Mouse (Mus musculus): Measurements from ENCODE around the gene Mamdc4. TPM values are rescaled to one million over a fixed set of nuclear protein-coding genes. Genes with fewer than 3 reads are reported as not detected.

Mamdc4 gene
- 3.4 and 4.2 TPM in 2 replicates for polyA plus RNA-seq (2012; rRNA removed; ENCODE audit: low replicate concordance)

DNA sequence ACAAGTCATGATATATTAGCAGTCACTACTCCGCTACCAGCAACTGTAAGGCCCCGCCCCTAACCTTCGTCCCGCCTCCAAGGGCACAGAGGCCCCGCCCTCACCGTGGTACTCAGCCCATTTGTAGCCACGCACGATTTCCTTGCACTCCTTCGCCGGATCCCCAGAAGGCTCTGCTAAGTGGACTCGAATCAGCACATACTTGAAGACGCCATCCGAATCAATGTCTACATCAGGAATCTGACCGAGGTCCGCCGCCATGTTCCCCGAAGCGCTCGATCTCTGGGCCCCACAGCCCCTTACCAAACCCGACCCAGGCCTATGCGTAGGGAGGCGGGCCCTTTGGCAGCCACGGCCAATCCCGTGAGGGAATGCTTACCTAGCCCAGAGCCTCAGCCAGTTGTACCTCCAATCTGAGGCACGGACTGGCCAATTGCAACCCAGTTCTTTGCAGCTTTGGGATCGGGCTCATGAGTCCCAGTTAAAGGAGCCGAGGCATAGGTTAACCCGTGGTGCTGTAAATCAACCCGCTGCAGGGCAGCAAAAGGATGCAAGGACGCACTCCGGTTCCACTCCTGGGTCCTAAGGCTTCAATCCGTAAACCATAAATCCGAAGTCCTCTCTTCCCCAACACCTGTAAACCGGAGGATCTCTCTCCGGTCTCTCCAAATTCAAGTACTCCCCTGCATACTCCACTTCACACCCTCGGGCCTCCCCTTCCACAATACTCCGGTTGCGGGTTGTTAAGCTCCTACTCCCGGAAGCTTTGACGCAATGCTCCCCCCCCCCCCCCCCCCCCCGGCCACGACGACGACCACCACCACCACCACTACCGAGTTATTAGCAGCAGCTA, at the start of gene Mamdc4, which contains the start of gene Phpt1:
TSS of gene Mamdc4 (minus strand) at position 267 of the 853 bp plus-strand sequence.
TSS of gene Phpt1 (minus strand) at position 646 of the 853 bp plus-strand sequence.

DNA sequence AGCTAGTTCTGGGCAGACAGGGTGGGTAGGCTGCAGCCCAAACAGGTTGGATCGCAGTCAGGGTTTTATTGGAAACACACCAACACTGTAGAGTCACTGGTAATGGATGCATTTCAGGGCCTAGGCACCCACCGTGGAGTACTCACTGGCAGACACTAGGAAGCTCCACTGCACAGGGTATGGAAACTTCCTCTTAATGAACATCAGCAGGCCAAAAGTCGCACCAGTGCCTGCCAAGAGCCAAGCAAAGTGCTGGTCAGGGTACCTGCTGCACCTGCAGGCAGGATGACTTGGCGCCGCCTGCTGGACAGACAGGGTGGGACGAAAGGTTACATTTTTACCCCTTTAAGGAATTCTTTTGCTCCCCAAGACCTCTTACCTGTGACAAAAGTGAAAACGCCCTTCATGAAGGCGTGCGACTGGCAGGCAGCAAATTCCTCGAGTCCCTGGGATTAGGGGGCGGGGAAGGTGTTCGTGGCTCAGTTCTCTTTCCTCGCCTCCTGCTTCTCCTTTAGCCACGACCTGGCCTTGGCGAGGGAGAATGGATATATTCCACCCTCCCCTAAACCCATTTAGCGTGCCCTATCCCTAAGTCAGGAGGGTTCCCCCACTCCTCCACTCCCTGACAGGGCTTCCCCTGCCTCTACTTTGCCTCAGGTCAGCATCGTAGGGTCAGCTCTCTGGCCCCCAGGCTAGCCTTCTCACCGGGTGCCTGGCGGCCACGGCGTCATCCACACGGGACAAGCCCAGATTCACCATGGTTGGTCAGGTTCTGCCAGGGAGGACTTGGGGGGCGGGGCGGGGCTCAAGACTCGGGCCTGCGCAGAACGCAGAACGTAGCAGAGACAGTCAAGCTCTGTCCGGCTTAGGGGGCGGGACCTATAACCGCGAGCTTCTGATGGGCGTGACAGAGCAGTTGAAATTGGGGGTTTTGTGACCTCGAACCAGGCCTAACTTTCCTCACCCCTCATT, 46.9 kb upstream of the Mamdc4 start, which contains the start of gene Tmem141:
TSS of gene Tmem141 (minus strand) at position 777 of the 972 bp plus-strand sequence.

GRCm38 (mm10) chr2:25617578-25617977, 42.9 kb upstream of the Mamdc4 start, which contains the start of gene Ccdc183:
Gene Ccdc183, minus strand, starts transcription at chr2:25617678.

GRCm38 (mm10) chr2:25607761-25608622, 33.3 kb upstream of the Mamdc4 start, which contains the start of gene Rabl6:
Gene Rabl6, minus strand, starts transcription at chr2:25608521.

GRCm38 (mm10) chr2:25581294-25581864, 6.7 kb upstream of the Mamdc4 start, which contains the start of gene Ajm1:
Gene Ajm1, minus strand, starts transcription at chr2:25581757.

GRCm38 (mm10) chr2:25557221-25557963, 17.3 kb downstream of the Mamdc4 start, which contains the start of gene Edf1:
Gene Edf1, plus strand, starts transcription at chr2:25557847.

DNA sequence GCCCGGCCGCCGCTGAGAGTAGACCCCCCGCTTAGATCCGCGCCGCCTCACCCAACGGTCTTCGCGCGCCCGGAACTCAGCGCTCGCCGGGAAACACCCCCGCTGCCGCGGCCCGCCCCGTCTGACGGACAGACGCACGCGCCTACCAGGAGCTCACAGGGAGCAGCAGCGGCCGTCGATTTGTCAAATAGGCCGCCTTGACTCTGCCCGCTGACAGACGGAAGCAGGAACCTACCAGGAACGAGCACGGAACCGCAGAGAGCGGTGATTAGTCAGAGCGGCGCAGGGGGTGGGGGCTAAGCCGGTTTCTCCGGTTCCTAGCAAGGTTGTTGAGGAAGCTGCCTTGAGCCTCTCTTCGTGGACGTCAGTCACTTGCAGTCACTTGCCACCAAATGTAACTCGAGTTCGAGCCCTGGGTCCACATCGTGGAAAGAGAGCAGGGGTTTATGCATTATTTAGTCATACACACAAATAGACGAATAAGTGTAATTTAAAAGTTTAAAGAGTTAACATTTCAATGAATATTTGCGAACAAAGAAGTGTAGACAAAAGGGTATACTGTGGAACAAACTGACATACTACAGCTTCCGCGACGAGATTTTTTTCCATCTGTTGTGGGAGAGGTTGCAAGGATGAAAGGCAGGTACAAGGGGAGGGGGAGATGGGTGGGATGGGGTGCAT, 27.7 kb downstream of the Mamdc4 start, which contains the start of gene Traf2:
TSS of gene Traf2 (minus strand) at position 130 of the 681 bp plus-strand sequence.

Other genes with a start within 250 kb of the Mamdc4 start
- 11.8 and 12.5 TPM in 2 replicates for gene Man1b1, start 242.5 kb downstream of the Mamdc4 start, polyA plus RNA-seq (2012; rRNA removed; ENCODE audit: low replicate concordance)
- 43.0 and 55.8 TPM in 2 replicates for gene Dpp7, start 218.5 kb downstream of the Mamdc4 start, polyA plus RNA-seq (2012; rRNA removed; ENCODE audit: low replicate concordance)
- 43.6 and 71.9 TPM in 2 replicates for gene Uap1l1, start 209.2 kb downstream of the Mamdc4 start, polyA plus RNA-seq (2012; rRNA removed; ENCODE audit: low replicate concordance)
- gene Sapcd2, start 202.5 kb downstream of the Mamdc4 start, polyA plus RNA-seq (2012; rRNA removed; ENCODE audit: low replicate concordance) = 0.86 and 3.4 TPM in 2 replicates
- 48.9 and 63.5 TPM in 2 replicates for gene Entpd2, start 179.0 kb downstream of the Mamdc4 start, polyA plus RNA-seq (2012; rRNA removed; ENCODE audit: low replicate concordance)
- 151 and 254 TPM in 2 replicates for gene Npdc1, start 175.5 kb downstream of the Mamdc4 start, polyA plus RNA-seq (2012; rRNA removed; ENCODE audit: low replicate concordance)
- 7.8 and 13.8 TPM in 2 replicates for gene Fut7, start 151.6 kb downstream of the Mamdc4 start, polyA plus RNA-seq (2012; rRNA removed; ENCODE audit: low replicate concordance)
- 52.8 and 92.1 TPM in 2 replicates for gene Abca2, start 146.1 kb downstream of the Mamdc4 start, polyA plus RNA-seq (2012; rRNA removed; ENCODE audit: low replicate concordance)
- gene Clic3, start 118.0 kb downstream of the Mamdc4 start, polyA plus RNA-seq (2012; rRNA removed; ENCODE audit: low replicate concordance) = 8.4 and 21.2 TPM in 2 replicates
- 92.7 and 147 TPM in 2 replicates for gene Paxx, start 113.8 kb downstream of the Mamdc4 start, polyA plus RNA-seq (2012; rRNA removed; ENCODE audit: low replicate concordance)
- 4.8 and 6.6 TPM in 2 replicates for gene Ptgds, start 104.8 kb downstream of the Mamdc4 start, polyA plus RNA-seq (2012; rRNA removed; ENCODE audit: low replicate concordance)
- gene Lcn12, start 80.9 kb downstream of the Mamdc4 start, polyA plus RNA-seq (2012; rRNA removed; ENCODE audit: low replicate concordance) = not detected in 2 replicates
- gene Fbxw5, start 74.1 kb downstream of the Mamdc4 start, polyA plus RNA-seq (2012; rRNA removed; ENCODE audit: low replicate concordance) = 19.9 and 31.9 TPM in 2 replicates
- gene C8g, start 73.1 kb downstream of the Mamdc4 start, polyA plus RNA-seq (2012; rRNA removed; ENCODE audit: low replicate concordance) = 12.2 and 13.2 TPM in 2 replicates
- gene Traf2, start 27.9 kb downstream of the Mamdc4 start, polyA plus RNA-seq (2012; rRNA removed; ENCODE audit: low replicate concordance) = 20.0 and 23.9 TPM in 2 replicates
- gene Edf1, start 17.0 kb downstream of the Mamdc4 start, polyA plus RNA-seq (2012; rRNA removed; ENCODE audit: low replicate concordance) = 65.0 and 134 TPM in 2 replicates
- 42.8 and 48.1 TPM in 2 replicates for gene Phpt1, start 379 bp upstream of the Mamdc4 start, polyA plus RNA-seq (2012; rRNA removed; ENCODE audit: low replicate concordance)
- gene Ajm1, start 6.9 kb upstream of the Mamdc4 start, polyA plus RNA-seq (2012; rRNA removed; ENCODE audit: low replicate concordance) = 0.79 and 2.0 TPM in 2 replicates
- 69.2 and 71.3 TPM in 2 replicates for gene Rabl6, start 33.7 kb upstream of the Mamdc4 start, polyA plus RNA-seq (2012; rRNA removed; ENCODE audit: low replicate concordance)
- not detected in 2 replicates for gene Ccdc183, start 42.8 kb upstream of the Mamdc4 start, polyA plus RNA-seq (2012; rRNA removed; ENCODE audit: low replicate concordance)
- gene Tmem141, start 47.2 kb upstream of the Mamdc4 start, polyA plus RNA-seq (2012; rRNA removed; ENCODE audit: low replicate concordance) = 20.4 and 44.3 TPM in 2 replicates
- gene Fcna, start 53.2 kb upstream of the Mamdc4 start, polyA plus RNA-seq (2012; rRNA removed; ENCODE audit: low replicate concordance) = 17.3 and 33.5 TPM in 2 replicates
- gene Lcn8, start 78.3 kb upstream of the Mamdc4 start, polyA plus RNA-seq (2012; rRNA removed; ENCODE audit: low replicate concordance) = not detected in 2 replicates
- not detected in 2 replicates for gene Lcn5, start 83.1 kb upstream of the Mamdc4 start, polyA plus RNA-seq (2012; rRNA removed; ENCODE audit: low replicate concordance)
- not detected in 2 replicates for gene Lcn6, start 101.9 kb upstream of the Mamdc4 start, polyA plus RNA-seq (2012; rRNA removed; ENCODE audit: low replicate concordance)
- not detected in 2 replicates for gene Lcn10, start 107.9 kb upstream of the Mamdc4 start, polyA plus RNA-seq (2012; rRNA removed; ENCODE audit: low replicate concordance)
- not detected in 2 replicates for gene Obp2a, start 125.2 kb upstream of the Mamdc4 start, polyA plus RNA-seq (2012; rRNA removed; ENCODE audit: low replicate concordance)
- gene Bmyc, start 131.9 kb upstream of the Mamdc4 start, polyA plus RNA-seq (2012; rRNA removed; ENCODE audit: low replicate concordance) = 39.9 and 133 TPM in 2 replicates
- not detected in 2 replicates for gene Obp2b, start 162.2 kb upstream of the Mamdc4 start, polyA plus RNA-seq (2012; rRNA removed; ENCODE audit: low replicate concordance)
- gene Lcn3, start 190.7 kb upstream of the Mamdc4 start, polyA plus RNA-seq (2012; rRNA removed; ENCODE audit: low replicate concordance) = not detected in 2 replicates
- gene Lcn11, start 202.2 kb upstream of the Mamdc4 start, polyA plus RNA-seq (2012; rRNA removed; ENCODE audit: low replicate concordance) = not detected in 2 replicates
- gene Gm13539, start 207.4 kb upstream of the Mamdc4 start, polyA plus RNA-seq (2012; rRNA removed; ENCODE audit: low replicate concordance) = not detected in 2 replicates
- gene Glt6d1, start 241.0 kb upstream of the Mamdc4 start, polyA plus RNA-seq (2012; rRNA removed; ENCODE audit: low replicate concordance) = not detected in 2 replicates
- gene Lcn9, start 248.3 kb upstream of the Mamdc4 start, polyA plus RNA-seq (2012; rRNA removed; ENCODE audit: low replicate concordance) = not detected in 2 replicates